In genomic region chr2:24367895-24368261, GRCm38 (mm10) we compare ENCODE assay signal across 9 mouse cellular contexts. TPM values are rescaled to one million over a fixed set of nuclear protein-coding genes. Genes with fewer than 3 reads are reported as not detected.
DNase-seq lines count a peak whose midpoint lies in the region; ATAC-seq and TF ChIP-seq lines count a peak whose summit lies in the region.
"Had no signal": no experiment of that assay in that cellular context is flagged by ENCODE, and none has a peak within 500 bp of the region (broad histone marks: within the 10 kb centered on the region; RNA-seq: fewer than 3 reads in every experiment).

No protein-coding gene starts in this region.

- peak; percentile 15 for ATAC-seq in intestine, postnatal 0 days
- ATAC-seq in neural tube, embryonic 11.5 days (ENCODE audit: insufficient read depth, low FRiP score, low TSS enrichment): no peak
- no peak for ATAC-seq in activated CD4-positive, CD25-positive, alpha-beta regulatory T cell, adult 4 months

- H3K9me3 ChIP-seq in intestine, postnatal 0 days (ENCODE audit: control insufficient read depth): no peaks in the 10 kb centered on the region
- H3K9me3 ChIP-seq in neural tube, embryonic 11.5 days (ENCODE audit: control insufficient read depth, low read length): no peaks in the 10 kb centered on the region

- no peaks in the 10 kb centered on the region for H3K79me2 ChIP-seq in liver, adult 2 months (ENCODE audit: control insufficient read depth, insufficient read depth, low read length)

- TF ChIP-seq POLR2A in liver, adult 2 months (IDR thresholded peaks at IDR 0.05; ENCODE audit: extremely low read depth, insufficient read depth, low read length): no peak

- DNase-seq in liver, adult 2 months (ENCODE audit: extremely low read depth, low read depth, low spot score): no peak
- DNase-seq in liver: no peak
- peak; percentile 8 for DNase-seq in fibroblast of lung, adult 2 months (ENCODE audit: low read depth)
- DNase-seq in neural tube, embryonic 11.5 days (ENCODE audit: low spot score): no peak
- DNase-seq in urinary bladder, postnatal 4 days (ENCODE audit: low spot score in 2 of 2): no peak
- DNase-seq in gastrocnemius, adult 8-10 months (ENCODE audit: low spot score in 2 of 2): no peak

- H3K36me3 ChIP-seq in liver, adult 2 months (ENCODE audit: control insufficient read depth, insufficient read depth, low read length): no peaks in the 10 kb centered on the region
- H3K36me3 ChIP-seq in intestine, postnatal 0 days (ENCODE audit: control insufficient read depth, insufficient read depth): no peaks in the 10 kb centered on the region
- H3K36me3 ChIP-seq in neural tube, embryonic 11.5 days (ENCODE audit: control insufficient read depth, insufficient read depth, low read length): no peaks in the 10 kb centered on the region

- 38% methylated on average over 4 of the region's 4 CpGs for WGBS in liver, adult 2 months
- WGBS in intestine, postnatal 0 days: 36% methylated on average over 4 of the region's 4 CpGs
- WGBS in neural tube, embryonic 11.5 days: 71% methylated on average over 4 of the region's 4 CpGs

- H3K4me1 ChIP-seq in liver, adult 2 months (ENCODE audit: control insufficient read depth, insufficient read depth, low read length): no peaks in the 10 kb centered on the region; the same call in 1 of the 2 replicates
- H3K4me1 ChIP-seq in intestine, postnatal 0 days (replicated peaks; ENCODE audit: control insufficient read depth, insufficient read depth, low read length): peaks cover 5% of the 10 kb centered on the region; the same call in 1 of the 2 replicates
- H3K4me1 ChIP-seq in neural tube, embryonic 11.5 days (ENCODE audit: control insufficient read depth, insufficient read depth, low read length): no peaks in the 10 kb centered on the region

- TF ChIP-seq CTCF in liver, adult 2 months (IDR thresholded peaks at IDR 0.05; ENCODE audit: low read depth, low read length): no peak
- no peak for TF ChIP-seq CTCF in intestine, postnatal 0 days (IDR thresholded peaks at IDR 0.05; ENCODE audit: low read depth)

- H3K27me3 ChIP-seq in liver, adult 2 months (ENCODE audit: control insufficient read depth, insufficient read depth, low read length): no peaks in the 10 kb centered on the region
- H3K27me3 ChIP-seq in intestine, postnatal 0 days (replicated peaks; ENCODE audit: control insufficient read depth, insufficient read depth, low read length): no peaks in the 10 kb centered on the region
- H3K27me3 ChIP-seq in neural tube, embryonic 11.5 days (ENCODE audit: control insufficient read depth, insufficient read depth, low read length): peaks cover 6% of the 10 kb centered on the region; the same call in 1 of the 2 replicates

- peak overlapping the region; percentile 77 for H3K4me2 ChIP-seq in intestine, postnatal 0 days (replicated peaks; ENCODE audit: low read depth)
- H3K4me2 ChIP-seq in neural tube, embryonic 11.5 days (ENCODE audit: low read depth): peak overlapping the region; percentile 58

- H3K4me3 ChIP-seq in liver, adult 2 months (ENCODE audit: insufficient read depth, low read depth, low read length): peak overlapping the region; percentile 42
- peak overlapping the region; percentile 40 for H3K4me3 ChIP-seq in intestine, postnatal 0 days (ENCODE audit: low read depth, low read length)
- H3K4me3 ChIP-seq in neural tube, embryonic 11.5 days (ENCODE audit: low read depth, low read length): no peak overlapping the region; the same call in 1 of the 2 replicates

- no peak overlapping the region for H3K27ac ChIP-seq in liver, adult 2 months (replicated peaks; ENCODE audit: insufficient read depth, low read depth, low read length)
- peak overlapping the region; percentile 28; the same call in 1 of the 2 replicates for H3K27ac ChIP-seq in intestine, postnatal 0 days (ENCODE audit: low read depth, low read length)
- no peak overlapping the region for H3K27ac ChIP-seq in neural tube, embryonic 11.5 days (ENCODE audit: low read depth, low read length)

- H3K9ac ChIP-seq in liver, adult 2 months (ENCODE audit: low read depth, low read length): peak overlapping the region; percentile 10; the same call in 1 of the 2 replicates
- peak overlapping the region; percentile 51; the same call in 1 of the 2 replicates for H3K9ac ChIP-seq in intestine, postnatal 0 days (ENCODE audit: low read depth, low read length)
- H3K9ac ChIP-seq in neural tube, embryonic 11.5 days (ENCODE audit: low read length): no peak overlapping the region

RNA-seq across cellular contexts. Expression of gene Psd4, which starts 0.5 kb away (rescaled TPM):
- 1.6 and 3.7 TPM in 2 replicates for total RNA-seq in liver, adult 2 months (2014; rRNA removed)
- polyA plus RNA-seq in liver, adult 2 months (2012; rRNA removed): 1.5 and 2.1 TPM in 2 replicates
- 5.2 and 5.4 TPM in 2 replicates for polyA plus RNA-seq in intestine, postnatal 0 days (2015; fragmentation: Nextera tagmentation; extraction: Ambion mirVana)
- 0.65 and 1.2 TPM in 2 replicates for polyA plus RNA-seq in neural tube, embryonic 11.5 days (2014; fragmentation: Nextera tagmentation; extraction: Ambion mirVana)
- polyA plus RNA-seq in activated CD4-positive, CD25-positive, alpha-beta regulatory T cell, adult 4 months (2017; shearing (Covaris generic)): 10 to 100 TPM; 65.6 to 75.6 TPM
- 1 to 10 TPM in 2 of 4 experiments, under 1 TPM in 2; 0.07 to 1.1 (median 0.59) TPM for total RNA-seq in gastrocnemius, adult 8-10 months (2022)

RNA-seq across cellular contexts. Expression of gene Il1rn, which starts 31.2 kb away (rescaled TPM):
- total RNA-seq in liver, adult 2 months (2014; rRNA removed): 10.8 and 13.9 TPM in 2 replicates
- polyA plus RNA-seq in liver, adult 2 months (2012; rRNA removed): 1.3 and 1.5 TPM in 2 replicates
- 0.23 and 0.51 TPM in 2 replicates for polyA plus RNA-seq in intestine, postnatal 0 days (2015; fragmentation: Nextera tagmentation; extraction: Ambion mirVana)
- not detected in 2 replicates for polyA plus RNA-seq in neural tube, embryonic 11.5 days (2014; fragmentation: Nextera tagmentation; extraction: Ambion mirVana)
- under 1 TPM; 0.20 to 0.77 TPM for polyA plus RNA-seq in activated CD4-positive, CD25-positive, alpha-beta regulatory T cell, adult 4 months (2017; shearing (Covaris generic))
- not detected for total RNA-seq in gastrocnemius, adult 8-10 months (2022)
- total RNA-seq: gastrocnemius, postnatal 36 days had no signal

Comparison
In these comparisons a context has a peak if more than half of its experiments do, and no peak if none do; other contexts are left out.
1. RNA of gene Psd4, which starts 0.5 kb away (polyA plus RNA-seq): 65.6 to 75.6 TPM in activated CD4-positive, CD25-positive, alpha-beta regulatory T cell, adult 4 months; 5.2 to 5.4 TPM in intestine, postnatal 0 days, 1.5 to 2.1 TPM in liver, adult 2 months and 0.65 to 1.2 TPM in neural tube, embryonic 11.5 days; every median in the first group is over 10 times any median in the second.